Mouse (Mus musculus) hindbrain, embryonic 11.5 days (tissue): Measurements from ENCODE around the gene Sh3pxd2b. TPM values are rescaled to one million over a fixed set of nuclear protein-coding genes. Genes with fewer than 3 reads are reported as not detected.

Experiments used
- ATAC-seq: fragments of 200-750 bp; cut with Nextera tagmentation; 2 replicates; pipeline ENCODE4 v1.8.0; 2017; ENCODE audit warnings: mild to moderate bottlenecking, moderate TSS enrichment, moderate library complexity; ENCODE audit not compliant: low FRiP score
- DNase-seq: peaks from one replicate; pipeline ENCODE4 v3.0.0-alpha.2; 2015; ENCODE audit warnings: low spot score
- H3K27ac ChIP-seq: fragments of 300-500 bp; sonication (generic); 2 replicates; pipeline ENCODE4 v1.5.1; 2014; ENCODE audit warnings: mild to moderate bottlenecking, low read depth, low read length
- H3K27me3 ChIP-seq: fragments of 300-500 bp; sonication (generic); 2 replicates; pipeline ENCODE4 v1.6.1; 2014; ENCODE audit warnings: mild to moderate bottlenecking, low read length, moderate library complexity, mixed read lengths; ENCODE audit not compliant: control insufficient read depth, insufficient read depth
- H3K36me3 ChIP-seq: fragments of 300-500 bp; sonication (generic); 2 replicates; pipeline ENCODE4 v1.6.1; 2014; ENCODE audit warnings: mild to moderate bottlenecking, low read length, moderate library complexity, mixed read lengths; ENCODE audit not compliant: control insufficient read depth, insufficient read depth
- H3K4me1 ChIP-seq: fragments of 300-500 bp; sonication (generic); replicated peaks from 2 replicates; pipeline ENCODE4 v1.6.1; 2014; ENCODE audit warnings: low read length, mixed read lengths; ENCODE audit not compliant: control insufficient read depth, insufficient read depth
- H3K4me2 ChIP-seq: fragments of 300-500 bp; sonication (generic); replicated peaks from 2 replicates; pipeline ENCODE4 v1.6.1; 2014; ENCODE audit warnings: mild to moderate bottlenecking, low read depth, low read length
- H3K4me3 ChIP-seq: fragments of 300-500 bp; sonication (generic); 2 replicates; pipeline ENCODE4 v1.5.1; 2014; ENCODE audit warnings: low read depth, low read length
- H3K9ac ChIP-seq: fragments of 300-500 bp; sonication (generic); 2 replicates; pipeline ENCODE4 v1.6.1; 2014; ENCODE audit warnings: low read depth, low read length
- H3K9me3 ChIP-seq: fragments of 300-500 bp; sonication (generic); 2 replicates; pipeline ENCODE4 v1.6.1; 2016; ENCODE audit warnings: low read length; ENCODE audit not compliant: control insufficient read depth
- WGBS: fragments of 180-500 bp; shearing (Covaris S2); extraction: QIAGEN DNeasy Blood & Tissue Kit; methylation state at CpG from one replicate; pipeline ENCODE4 v1.1.7; 2014; 5-methylcytosine and 5-hydroxymethylcytosine counted together
- polyA plus RNA-seq: library from polyadenylated mRNA; unstranded; fragments of >200 nt; fragmentation: Nextera tagmentation; extraction: Ambion mirVana; gene quantifications from 2 replicates; pipeline ENCODE4 v1.2.1, GENCODE M21; 2014

The Sh3pxd2b gene
- polyA plus RNA-seq, 1 experiment from 2014 or later: 24.2 TPM

GRCm38 (mm10) chr11:32445637-32446226 lies 98.1 kb downstream of the Sh3pxd2b start:
- Histone ChIP-seq H3K4me2 (no peak overlapping the region), H3K36me3 (no peaks in the 10 kb centered on the region), H3K27ac (no peak overlapping the region), H3K4me3 (no peak overlapping the region), H3K9ac (no peak overlapping the region), H3K4me1 (no peaks in the 10 kb centered on the region), H3K9me3 (no peaks in the 10 kb centered on the region), H3K27me3 (no peaks in the 10 kb centered on the region)
- 82% methylated on average over 6 of the region's 6 CpGs for WGBS
- DNase-seq (no peak), ATAC-seq (no peak)

GRCm38 (mm10) chr11:32450216-32450615 lies 102.6 kb downstream of the Sh3pxd2b start:
- H3K4me2 ChIP-seq: no peak overlapping the region
- DNase-seq (peak; percentile 59), ATAC-seq (no peak)
- H3K9ac ChIP-seq: no peak overlapping the region
- H3K36me3 ChIP-seq: no peaks in the 10 kb centered on the region
- H3K27ac ChIP-seq: no peak overlapping the region
- WGBS: 6% methylated on average over 1 of the region's 1 CpGs
- no peaks in the 10 kb centered on the region for H3K27me3 ChIP-seq
- no peak overlapping the region for H3K4me3 ChIP-seq
- no peaks in the 10 kb centered on the region for H3K4me1 ChIP-seq
- H3K9me3 ChIP-seq: no peaks in the 10 kb centered on the region

- H3K9ac ChIP-seq: no peak overlapping the region
- no peak for DNase-seq
- H3K27ac ChIP-seq: no peak overlapping the region
- no peak overlapping the region for H3K4me2 ChIP-seq
- no peaks in the 10 kb centered on the region for H3K9me3 ChIP-seq
- H3K4me1 ChIP-seq: no peaks in the 10 kb centered on the region
- H3K27me3 ChIP-seq: no peaks in the 10 kb centered on the region
- no peak for ATAC-seq
- WGBS: 93% methylated on average over 6 of the region's 6 CpGs
- H3K4me3 ChIP-seq: no peak overlapping the region
- no peaks in the 10 kb centered on the region for H3K36me3 ChIP-seq
Measured at GRCm38 (mm10) chr11:32451306-32451705, 103.7 kb downstream of the Sh3pxd2b start.

- no peak for ATAC-seq
- no peaks in the 10 kb centered on the region for H3K36me3 ChIP-seq
- no peak overlapping the region for H3K27ac ChIP-seq
- no peak overlapping the region for H3K4me3 ChIP-seq
- no peak for DNase-seq
- H3K27me3 ChIP-seq: no peaks in the 10 kb centered on the region
- no peaks in the 10 kb centered on the region for H3K9me3 ChIP-seq
- no peak overlapping the region for H3K4me2 ChIP-seq
- WGBS: 86% methylated on average over 4 of the region's 4 CpGs
- no peaks in the 10 kb centered on the region for H3K4me1 ChIP-seq
- H3K9ac ChIP-seq: no peak overlapping the region
Measured at GRCm38 (mm10) chr11:32452745-32453144, 105.1 kb downstream of the Sh3pxd2b start.

GRCm38 (mm10) chr11:32453353-32453915 lies 105.8 kb downstream of the Sh3pxd2b start:
- ATAC-seq: no peak
- Histone ChIP-seq H3K27me3 (no peaks in the 10 kb centered on the region), H3K27ac (no peak overlapping the region), H3K4me2 (no peak overlapping the region), H3K36me3 (no peaks in the 10 kb centered on the region), H3K9ac (no peak overlapping the region), H3K4me3 (no peak overlapping the region), H3K4me1 (no peaks in the 10 kb centered on the region), H3K9me3 (no peaks in the 10 kb centered on the region)
- DNase-seq: no peak
- 52% methylated on average over 8 of the region's 8 CpGs for WGBS

- Histone ChIP-seq H3K9ac (peak overlapping the region; percentile 97), H3K36me3 (no peaks in the 10 kb centered on the region), H3K4me2 (peak overlapping the region; percentile 87), H3K27me3 (no peaks in the 10 kb centered on the region), H3K4me3 (peak overlapping the region; percentile 95), H3K4me1 (no peaks in the 10 kb centered on the region), H3K9me3 (no peaks in the 10 kb centered on the region), H3K27ac (peak overlapping the region; percentile 97)
- ATAC-seq: 0 out of 2 replicates have a peak, but pooled peaks have one; percentile 1
- 2% methylated on average over 19 of the region's 19 CpGs for WGBS
- no peak for DNase-seq
Measured at GRCm38 (mm10) chr11:32454231-32454799, 106.7 kb downstream of the Sh3pxd2b start.

GRCm38 (mm10) chr11:32454800-32455506 lies 107.3 kb downstream of the Sh3pxd2b start, which contains the start of gene Ubtd2:
Ubtd2 (plus strand) TSS chr11:32455370.
- DNase-seq (peak; percentile 98), ATAC-seq (peak; percentile 99)
- WGBS: under 1% methylated on average over 71 of the region's 86 CpGs

GRCm38 (mm10) chr11:32455507-32456141 lies 108.0 kb downstream of the Sh3pxd2b start:
- Histone ChIP-seq H3K4me2 (peak overlapping the region; percentile 87), H3K27me3 (no peaks in the 10 kb centered on the region), H3K27ac (peak overlapping the region; percentile 97), H3K4me3 (peak overlapping the region; percentile 95), H3K9me3 (no peaks in the 10 kb centered on the region), H3K4me1 (no peaks in the 10 kb centered on the region), H3K9ac (peak overlapping the region; percentile 97), H3K36me3 (no peaks in the 10 kb centered on the region)
- peak; percentile 74 for DNase-seq
- under 1% methylated on average over 37 of the region's 58 CpGs for WGBS
- ATAC-seq: no peak

More at GRCm38 (mm10) chr11:32454800-32455506, 107.3 kb downstream of the Sh3pxd2b start, which contains the start of gene Ubtd2:
- no peaks in the 10 kb centered on the region for H3K36me3 ChIP-seq
- H3K4me3 ChIP-seq: peak within 1 kb of the TSS; percentile 95
- H3K4me2 ChIP-seq: peak within 1 kb of the TSS; percentile 87
- no peaks in the 10 kb centered on the region for H3K27me3 ChIP-seq
- no peaks in the 10 kb centered on the region for H3K9me3 ChIP-seq
- H3K9ac ChIP-seq: peak within 1 kb of the TSS; percentile 97
- H3K27ac ChIP-seq: peak within 1 kb of the TSS; percentile 97
- no peaks in the 10 kb centered on the region for H3K4me1 ChIP-seq
